Mouse (Mus musculus) forebrain, embryonic 15.5 days (tissue): ENCODE measurements at regions not wholly inside any gene's neighbourhood (a gene's known extent, or its start where the extent isn't known, plus 50 kb on each side); places are given as distances from the start of the nearest gene placed in this dataset.

Source experiments
- ATAC-seq: fragments of 200-750 bp; cut with Nextera tagmentation; replicated peaks from 2 replicates; pipeline ENCODE4 v1.8.0; 2017; ENCODE audit warnings: mild to moderate bottlenecking, moderate TSS enrichment, moderate library complexity
- H3K27ac ChIP-seq: fragments of 300-500 bp; sonication (generic); replicated peaks from 2 replicates; pipeline ENCODE4 v1.5.1; 2015; ENCODE audit warnings: mild to moderate bottlenecking, inconsistent platforms
- H3K27me3 ChIP-seq: fragments of 300-500 bp; sonication (generic); 2 replicates; pipeline ENCODE4 v1.6.1; 2015; ENCODE audit warnings: inconsistent platforms
- H3K36me3 ChIP-seq: fragments of 300-500 bp; sonication (generic); 2 replicates; pipeline ENCODE4 v1.6.1; 2015; ENCODE audit warnings: mild to moderate bottlenecking, inconsistent platforms
- H3K4me1 ChIP-seq: fragments of 300-500 bp; sonication (generic); 2 replicates; pipeline ENCODE4 v1.6.1; 2015; ENCODE audit warnings: inconsistent platforms
- H3K4me2 ChIP-seq: fragments of 300-500 bp; sonication (generic); replicated peaks from 2 replicates; pipeline ENCODE4 v1.6.1; 2015; ENCODE audit warnings: mild to moderate bottlenecking, inconsistent platforms
- H3K4me3 ChIP-seq: fragments of 300-500 bp; sonication (generic); 2 replicates; pipeline ENCODE4 v1.5.1; 2015; ENCODE audit warnings: mild to moderate bottlenecking, inconsistent platforms
- H3K9ac ChIP-seq: fragments of 300-500 bp; sonication (generic); replicated peaks from 2 replicates; pipeline ENCODE4 v1.6.1; 2015; ENCODE audit warnings: mild to moderate bottlenecking, inconsistent platforms
- H3K9me3 ChIP-seq: fragments of 300-500 bp; sonication (generic); 2 replicates; pipeline ENCODE4 v1.6.1; 2016; ENCODE audit warnings: inconsistent platforms
- WGBS: fragments of 180-500 bp; shearing (Covaris S2); methylation state at CpG from one replicate; pipeline ENCODE4 v1.1.7; 2015; ENCODE audit warnings: mixed read lengths; 5-methylcytosine and 5-hydroxymethylcytosine counted together

- no peaks in the 10 kb centered on the region for H3K36me3 ChIP-seq
- H3K9ac ChIP-seq, result no peak overlapping the region
- 47% methylated on average over 1 of the region's 1 CpGs for WGBS
- ATAC-seq, result no peak
- no peaks in the 10 kb centered on the region for H3K9me3 ChIP-seq
- no peak overlapping the region for H3K27ac ChIP-seq
- no peak overlapping the region for H3K4me3 ChIP-seq
- no peaks in the 10 kb centered on the region; the same call in 1 of the 2 replicates for H3K4me1 ChIP-seq
- H3K27me3 ChIP-seq, result no peaks in the 10 kb centered on the region
- H3K4me2 ChIP-seq, result no peak overlapping the region
These were observed 240.9 kb upstream of the Tbl1xr1 start for GRCm38 (mm10) chr3:21835526-21835925.

GRCm38 (mm10) chr3:21837297-21837946 is 239.0 kb upstream of the Tbl1xr1 start:
- H3K36me3 ChIP-seq, result no peaks in the 10 kb centered on the region
- H3K27ac ChIP-seq, result no peak overlapping the region
- H3K9ac ChIP-seq, result no peak overlapping the region
- no peak for ATAC-seq
- no peak overlapping the region for H3K4me2 ChIP-seq
- H3K4me1 ChIP-seq, result peaks cover 9% of the 10 kb centered on the region
- 85% methylated on average over 4 of the region's 4 CpGs for WGBS
- no peak overlapping the region for H3K4me3 ChIP-seq
- no peaks in the 10 kb centered on the region for H3K27me3 ChIP-seq
- H3K9me3 ChIP-seq, result no peaks in the 10 kb centered on the region

GRCm38 (mm10) chr3:21840751-21841488 is 235.5 kb upstream of the Tbl1xr1 start:
- no peaks in the 10 kb centered on the region for H3K9me3 ChIP-seq
- no peak overlapping the region for H3K9ac ChIP-seq
- 19% methylated on average over 5 of the region's 5 CpGs for WGBS
- H3K4me2 ChIP-seq, result no peak overlapping the region
- peak; percentile 74 for ATAC-seq
- peaks cover 13% of the 10 kb centered on the region for H3K4me1 ChIP-seq
- H3K27ac ChIP-seq, result no peak overlapping the region
- no peaks in the 10 kb centered on the region for H3K27me3 ChIP-seq
- no peaks in the 10 kb centered on the region for H3K36me3 ChIP-seq
- no peak overlapping the region for H3K4me3 ChIP-seq

GRCm38 (mm10) chr3:21841506-21841905 is 234.9 kb upstream of the Tbl1xr1 start:
- no peaks in the 10 kb centered on the region for H3K9me3 ChIP-seq
- no peak overlapping the region for H3K4me3 ChIP-seq
- H3K4me2 ChIP-seq, result no peak overlapping the region
- no peak for ATAC-seq
- H3K27me3 ChIP-seq, result no peaks in the 10 kb centered on the region
- H3K4me1 ChIP-seq, result peaks cover 13% of the 10 kb centered on the region
- H3K9ac ChIP-seq, result no peak overlapping the region
- no peaks in the 10 kb centered on the region for H3K36me3 ChIP-seq
- H3K27ac ChIP-seq, result no peak overlapping the region
- WGBS, result 29% methylated on average over 1 of the region's 1 CpGs

GRCm38 (mm10) chr3:21842545-21843291 is 233.7 kb upstream of the Tbl1xr1 start:
- Histone ChIP-seq H3K4me1 (peaks cover 13% of the 10 kb centered on the region), H3K27me3 (no peaks in the 10 kb centered on the region), H3K4me2 (no peak overlapping the region), H3K9me3 (no peaks in the 10 kb centered on the region), H3K36me3 (no peaks in the 10 kb centered on the region), H3K9ac (no peak overlapping the region), H3K27ac (no peak overlapping the region), H3K4me3 (no peak overlapping the region)
- no peak for ATAC-seq
- 72% methylated on average over 10 of the region's 10 CpGs for WGBS

GRCm38 (mm10) chr3:21843292-21843852 is 233.1 kb upstream of the Tbl1xr1 start:
- Histone ChIP-seq H3K27me3 (no peaks in the 10 kb centered on the region), H3K4me1 (peaks cover 13% of the 10 kb centered on the region), H3K9me3 (no peaks in the 10 kb centered on the region), H3K4me3 (no peak overlapping the region), H3K36me3 (no peaks in the 10 kb centered on the region), H3K27ac (no peak overlapping the region), H3K9ac (no peak overlapping the region), H3K4me2 (no peak overlapping the region)
- WGBS, result 77% methylated on average over 5 of the region's 5 CpGs
- ATAC-seq, result no peak

GRCm38 (mm10) chr3:21849831-21850230 is 226.6 kb upstream of the Tbl1xr1 start:
- no peaks in the 10 kb centered on the region for H3K36me3 ChIP-seq
- ATAC-seq, result no peak
- no peak overlapping the region for H3K4me3 ChIP-seq
- no peaks in the 10 kb centered on the region for H3K9me3 ChIP-seq
- no peak overlapping the region for H3K4me2 ChIP-seq
- no peaks in the 10 kb centered on the region for H3K4me1 ChIP-seq
- H3K27me3 ChIP-seq, result no peaks in the 10 kb centered on the region
- no peak overlapping the region for H3K27ac ChIP-seq
- 89% methylated on average over 5 of the region's 5 CpGs for WGBS
- H3K9ac ChIP-seq, result no peak overlapping the region

- no peaks in the 10 kb centered on the region for H3K36me3 ChIP-seq
- no peak overlapping the region for H3K9ac ChIP-seq
- H3K27me3 ChIP-seq, result no peaks in the 10 kb centered on the region
- no peaks in the 10 kb centered on the region for H3K4me1 ChIP-seq
- no peak overlapping the region for H3K4me2 ChIP-seq
- no peaks in the 10 kb centered on the region for H3K9me3 ChIP-seq
- no peak overlapping the region for H3K4me3 ChIP-seq
- no peak for ATAC-seq
- H3K27ac ChIP-seq, result no peak overlapping the region
- 96% methylated on average over 2 of the region's 2 CpGs for WGBS
These were observed 225.5 kb upstream of the Tbl1xr1 start for GRCm38 (mm10) chr3:21850977-21851376.

- H3K9me3 ChIP-seq, result no peaks in the 10 kb centered on the region
- no peaks in the 10 kb centered on the region for H3K27me3 ChIP-seq
- no peak overlapping the region for H3K27ac ChIP-seq
- H3K36me3 ChIP-seq, result no peaks in the 10 kb centered on the region
- no peak overlapping the region for H3K4me3 ChIP-seq
- ATAC-seq, result no peak
- 59% methylated on average over 2 of the region's 2 CpGs for WGBS
- no peaks in the 10 kb centered on the region for H3K4me1 ChIP-seq
- H3K9ac ChIP-seq, result no peak overlapping the region
- H3K4me2 ChIP-seq, result no peak overlapping the region
These were observed 222.1 kb upstream of the Tbl1xr1 start for GRCm38 (mm10) chr3:21854340-21854739.

GRCm38 (mm10) chr3:21859436-21859835 is 217.0 kb upstream of the Tbl1xr1 start:
- no peaks in the 10 kb centered on the region for H3K27me3 ChIP-seq
- no peak overlapping the region for H3K4me2 ChIP-seq
- WGBS, result 85% methylated on average over 1 of the region's 1 CpGs
- no peaks in the 10 kb centered on the region for H3K9me3 ChIP-seq
- no peak for ATAC-seq
- no peak overlapping the region for H3K9ac ChIP-seq
- no peaks in the 10 kb centered on the region for H3K4me1 ChIP-seq
- no peaks in the 10 kb centered on the region for H3K36me3 ChIP-seq
- no peak overlapping the region for H3K4me3 ChIP-seq
- H3K27ac ChIP-seq, result no peak overlapping the region

GRCm38 (mm10) chr3:21860915-21861635 is 215.4 kb upstream of the Tbl1xr1 start:
- H3K27ac ChIP-seq, result no peak overlapping the region
- H3K4me3 ChIP-seq, result no peak overlapping the region
- no peak for ATAC-seq
- H3K4me2 ChIP-seq, result no peak overlapping the region
- no peak overlapping the region for H3K9ac ChIP-seq
- H3K27me3 ChIP-seq, result no peaks in the 10 kb centered on the region
- no peaks in the 10 kb centered on the region for H3K4me1 ChIP-seq
- no peaks in the 10 kb centered on the region for H3K9me3 ChIP-seq
- 67% methylated on average over 4 of the region's 4 CpGs for WGBS
- no peaks in the 10 kb centered on the region for H3K36me3 ChIP-seq

- Histone ChIP-seq H3K27me3 (no peaks in the 10 kb centered on the region), H3K4me1 (no peaks in the 10 kb centered on the region), H3K9me3 (no peaks in the 10 kb centered on the region), H3K4me2 (no peak overlapping the region), H3K27ac (no peak overlapping the region), H3K9ac (no peak overlapping the region), H3K36me3 (no peaks in the 10 kb centered on the region), H3K4me3 (no peak overlapping the region)
- ATAC-seq, result no peak
- WGBS, result 97% methylated on average over 4 of the region's 4 CpGs
These were observed 214.8 kb upstream of the Tbl1xr1 start for GRCm38 (mm10) chr3:21861636-21861970.
